Mouse (Mus musculus): Measurements from ENCODE around the gene Col5a3.

Gene Col5a3

DNA sequence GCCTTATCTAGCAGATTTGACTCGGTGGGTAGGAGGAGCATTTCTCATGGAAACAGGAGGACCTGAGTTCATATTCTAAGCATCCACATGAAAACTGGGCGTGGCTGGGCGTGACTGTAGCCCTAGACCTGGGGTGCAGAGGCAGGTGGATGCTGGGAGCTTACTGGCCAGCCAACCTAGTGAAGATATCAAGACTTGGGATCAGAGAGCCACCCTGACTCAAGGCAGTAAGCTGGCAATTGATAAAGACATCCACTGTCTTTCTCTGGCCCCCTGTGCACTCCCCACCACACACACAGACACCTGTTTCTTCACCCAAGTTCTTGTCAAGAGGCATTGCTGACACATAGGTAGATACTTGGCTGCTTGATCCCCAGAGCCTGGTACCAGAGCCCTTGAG is 66.3 kb downstream of the Col5a3 start:
- DNase-seq (ENCODE audit: low read depth), result no peak

DNA sequence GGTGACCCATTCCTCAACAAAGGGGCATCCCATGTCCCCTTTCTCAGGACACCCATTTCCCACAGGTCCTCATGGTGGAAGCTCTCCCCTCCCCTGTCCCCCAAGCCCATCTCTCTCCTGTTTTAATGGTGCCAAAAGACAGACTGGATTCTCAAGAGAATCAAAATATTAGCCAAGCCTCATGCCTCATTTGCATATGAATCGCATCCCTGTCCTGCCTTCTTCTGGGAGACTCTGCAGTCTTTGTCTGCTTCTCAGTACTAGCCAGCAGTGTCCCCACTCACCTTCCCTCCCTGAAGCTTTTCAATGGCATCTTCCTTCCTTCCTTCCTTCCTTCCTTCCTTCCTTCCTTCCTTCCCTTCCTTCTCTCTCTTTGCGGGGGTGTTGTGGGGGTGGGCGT is 67.2 kb downstream of the Col5a3 start:
- DNase-seq (ENCODE audit: low read depth), result no peak

DNA sequence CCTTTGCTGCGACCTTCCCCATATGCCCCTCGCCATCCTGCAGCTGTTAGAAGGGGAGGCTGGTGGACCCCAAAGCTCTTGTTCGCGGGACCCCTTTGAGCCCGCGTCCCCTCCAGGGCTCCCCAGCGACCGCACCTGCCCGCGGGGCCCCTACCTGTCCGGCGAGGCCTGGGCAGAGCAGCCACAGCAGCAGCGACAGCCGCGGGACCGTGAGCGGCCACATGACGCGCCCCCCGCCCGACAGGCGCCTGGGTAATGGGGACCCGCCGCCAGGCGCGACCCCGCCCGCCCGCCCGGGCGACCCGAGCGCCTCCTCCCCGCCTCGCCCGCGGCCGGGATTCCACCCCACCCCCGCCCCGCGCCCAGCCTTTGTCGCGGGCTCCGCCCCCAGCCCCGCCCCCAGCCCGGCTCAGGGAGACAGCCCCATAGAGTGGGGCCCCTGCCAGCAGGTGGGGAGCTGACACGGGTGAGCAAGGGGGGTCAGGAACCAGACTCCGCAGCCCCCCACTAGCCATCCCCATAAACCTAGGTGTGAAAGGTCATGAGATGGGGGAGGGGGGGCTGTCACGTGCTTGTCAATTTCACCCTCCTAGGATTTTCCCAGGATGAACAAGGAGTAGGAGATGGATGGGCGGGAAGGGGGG is 68.7 kb downstream of the Col5a3 start, which contains the start of gene Olfm2:
Gene Olfm2 (minus strand): TSS at position 333 of the 644 bp plus-strand sequence.
- no peak for DNase-seq (ENCODE audit: low read depth)

DNA sequence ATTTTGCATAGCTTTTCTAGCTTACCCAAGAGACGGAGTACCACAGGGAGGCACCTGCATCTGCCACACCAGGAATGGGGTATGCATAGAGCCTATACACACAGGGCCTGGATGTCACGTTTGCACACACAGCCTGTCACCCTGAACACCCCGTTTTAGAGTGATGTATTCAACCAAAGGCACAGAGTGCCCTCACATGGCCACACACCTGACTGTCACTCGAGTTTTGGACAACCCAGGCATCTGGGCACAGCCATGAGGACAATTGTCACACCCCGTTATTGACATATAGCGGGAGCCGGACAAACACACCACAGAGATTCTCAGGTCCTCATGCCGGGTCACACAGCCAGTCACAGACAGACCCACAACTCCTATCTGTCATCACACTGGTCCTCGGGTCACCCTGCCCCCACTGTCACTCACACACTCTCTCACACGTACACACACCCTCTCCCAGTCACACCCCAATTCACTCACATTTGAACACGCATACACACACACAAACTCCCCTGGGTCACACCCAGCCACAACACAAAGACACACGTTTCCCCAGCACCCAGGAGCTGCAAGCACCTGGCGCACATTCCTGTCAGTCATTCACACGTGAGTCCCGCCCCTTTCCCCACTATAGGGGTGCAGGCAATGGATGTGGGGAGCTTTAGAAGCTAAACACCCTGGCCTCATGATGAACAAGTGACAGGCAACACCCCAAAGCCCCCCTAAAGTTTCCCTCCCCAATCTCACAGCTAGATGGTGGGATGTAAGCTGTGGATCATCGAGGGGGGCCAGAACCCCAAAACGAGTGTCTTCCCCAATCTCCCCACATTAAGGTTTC is 69.5 kb downstream of the Col5a3 start:
- no peak for DNase-seq (ENCODE audit: low read depth)

DNA sequence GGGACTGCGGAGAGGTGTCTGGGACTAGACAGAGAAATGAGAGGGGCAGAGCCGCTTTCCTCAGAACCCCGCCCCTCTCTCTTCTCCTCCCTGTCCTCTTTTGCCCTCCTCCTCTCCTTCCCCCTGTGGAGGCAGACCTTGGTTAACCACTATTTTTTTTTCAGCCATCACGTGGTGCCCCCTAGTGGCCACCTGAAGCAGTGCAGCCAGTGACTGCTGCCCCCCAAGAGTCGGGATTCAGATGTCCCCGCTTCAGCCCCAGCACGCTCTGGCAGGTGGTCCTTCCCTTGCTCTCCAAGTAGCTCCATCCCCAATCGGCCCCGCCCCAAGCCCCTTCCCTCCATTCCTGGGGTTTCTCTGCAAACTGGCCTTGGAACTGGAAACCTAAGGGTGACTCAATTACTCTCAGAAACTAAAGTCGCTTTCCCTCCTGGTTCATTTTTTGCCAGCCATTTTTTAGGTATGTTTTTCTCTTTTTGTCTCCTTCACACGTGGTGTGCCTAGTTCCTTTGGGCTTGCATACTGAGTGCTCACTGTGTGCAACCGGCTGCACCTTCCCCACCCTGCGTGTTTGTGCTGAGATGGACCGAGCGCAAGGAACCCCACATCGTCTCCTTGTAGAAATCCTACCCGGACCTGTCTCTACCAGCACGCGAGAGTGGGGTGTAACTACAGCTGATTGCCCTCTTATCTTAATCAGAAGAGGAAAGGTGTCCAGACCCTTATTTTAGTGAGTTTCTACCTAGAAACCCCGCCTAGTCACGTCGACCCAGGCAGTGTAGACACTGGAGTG is 70.7 kb downstream of the Col5a3 start:
- peak; percentile 13 for DNase-seq (ENCODE audit: low read depth)

DNA sequence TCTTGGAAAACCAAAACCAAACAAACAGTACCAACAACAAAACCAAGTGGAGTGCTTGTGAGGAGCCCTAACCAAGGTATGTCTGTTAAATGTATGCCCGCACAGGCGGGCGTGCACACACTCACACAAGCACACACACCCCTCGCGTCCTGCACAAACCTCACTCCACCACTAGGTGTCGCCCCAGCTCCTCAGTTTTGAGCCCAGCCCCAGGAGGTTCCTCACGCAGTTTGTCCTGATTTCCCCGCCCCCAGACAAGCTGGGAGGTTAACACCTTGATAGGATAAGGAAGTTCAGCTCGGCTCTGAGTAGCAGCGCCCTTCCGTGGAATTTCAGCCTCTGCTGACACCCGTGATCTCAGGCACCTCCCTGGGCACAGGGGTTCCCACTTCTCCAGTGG is 74.5 kb downstream of the Col5a3 start:
- peak; percentile 91 for DNase-seq (ENCODE audit: low read depth)

DNA sequence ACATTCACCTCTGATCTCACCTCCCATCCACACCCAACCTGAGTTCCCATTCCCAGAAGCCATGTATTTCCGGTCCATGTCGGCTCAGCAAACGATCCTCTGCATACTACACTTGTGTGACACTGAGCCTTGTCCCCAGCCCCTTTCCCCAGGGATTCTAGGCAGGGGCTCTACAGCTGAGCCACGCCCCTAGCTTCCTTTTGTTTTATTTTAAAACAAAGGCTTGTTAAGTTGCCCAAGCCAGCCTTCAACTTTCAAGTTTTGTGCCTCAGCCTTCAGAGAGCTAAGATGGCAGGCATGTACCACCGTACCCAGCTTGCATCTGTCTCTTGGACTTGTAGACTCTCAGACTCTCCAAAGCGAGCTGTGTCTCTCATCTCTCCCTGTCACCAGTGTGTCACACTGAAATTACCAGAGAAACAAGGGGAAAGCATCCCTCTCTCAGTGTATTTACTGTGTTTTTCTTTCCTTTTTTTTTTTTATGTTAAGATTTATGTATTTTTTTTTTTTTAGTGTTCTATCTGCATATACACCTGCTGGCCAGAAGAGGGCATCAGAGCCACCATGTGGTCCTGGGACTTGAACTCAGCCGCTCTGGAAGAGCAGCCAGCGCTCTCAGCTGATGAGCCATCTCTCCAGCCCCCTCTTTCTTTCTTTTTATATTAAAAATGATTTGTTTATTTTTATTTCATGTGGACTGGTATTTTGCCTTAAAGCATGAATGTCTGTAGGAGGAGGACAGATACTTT is 76.4 kb downstream of the Col5a3 start:
- peak; percentile 73 for DNase-seq (ENCODE audit: low read depth)

DNA sequence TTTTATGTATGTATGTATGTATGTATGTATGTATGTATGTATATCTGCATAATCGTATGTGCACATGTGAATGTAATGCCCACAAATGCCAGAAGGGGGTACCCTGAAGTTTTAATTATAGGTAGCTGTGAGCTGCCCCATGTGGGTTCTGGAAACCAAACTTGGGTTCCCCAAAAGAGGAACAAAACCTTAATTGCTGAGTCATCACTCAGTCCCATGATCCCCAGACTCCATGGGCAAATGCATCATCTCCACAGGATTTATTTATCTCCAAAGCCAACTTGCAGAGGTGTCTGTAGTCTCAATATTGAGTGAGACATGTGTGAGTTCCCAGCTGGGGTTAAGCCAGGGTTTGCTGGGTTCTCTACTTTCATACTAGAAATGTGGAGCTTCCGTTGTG is 77.6 kb downstream of the Col5a3 start:
- DNase-seq (ENCODE audit: low read depth), result no peak

DNA sequence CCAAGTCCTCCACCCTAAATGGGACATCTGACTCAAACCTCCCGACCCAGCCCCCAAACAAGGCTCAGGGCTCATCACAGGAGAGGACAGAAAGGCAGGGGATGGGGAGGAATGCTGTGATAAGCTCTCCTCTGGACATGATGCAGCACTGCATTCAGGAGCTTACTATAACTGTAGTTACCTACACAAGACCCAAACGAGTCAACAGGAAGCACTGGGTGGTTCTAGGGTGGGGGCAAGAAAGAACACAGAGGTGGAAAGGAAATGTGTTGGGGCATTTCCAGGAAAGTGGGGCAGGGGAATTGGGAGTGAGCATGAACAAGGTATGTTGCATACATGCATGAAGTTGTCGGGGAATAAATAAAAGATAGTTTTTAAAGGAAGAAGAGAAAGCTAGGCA is 80.2 kb downstream of the Col5a3 start:
- no peak for DNase-seq (ENCODE audit: low read depth)

DNA sequence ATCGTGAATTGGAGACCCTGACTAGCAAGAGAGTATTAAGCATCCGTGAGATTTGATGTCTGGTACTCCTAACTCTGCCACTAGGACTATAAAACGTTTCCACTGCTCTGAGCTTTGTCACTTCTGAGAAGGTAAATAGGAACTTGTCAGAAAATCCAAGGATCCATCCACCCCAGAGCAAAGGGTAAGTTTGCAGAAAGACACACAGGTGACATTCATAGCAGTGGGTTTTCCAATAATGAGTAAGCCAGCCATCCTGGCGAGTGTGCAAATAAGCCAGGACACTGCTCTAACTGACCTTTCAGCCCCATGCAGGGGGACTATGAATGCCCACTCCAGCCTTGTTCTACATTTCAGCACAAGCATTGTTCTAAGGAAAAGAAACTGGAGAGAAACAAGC is 83.1 kb downstream of the Col5a3 start:
- no peak for DNase-seq (ENCODE audit: low read depth)

DNA sequence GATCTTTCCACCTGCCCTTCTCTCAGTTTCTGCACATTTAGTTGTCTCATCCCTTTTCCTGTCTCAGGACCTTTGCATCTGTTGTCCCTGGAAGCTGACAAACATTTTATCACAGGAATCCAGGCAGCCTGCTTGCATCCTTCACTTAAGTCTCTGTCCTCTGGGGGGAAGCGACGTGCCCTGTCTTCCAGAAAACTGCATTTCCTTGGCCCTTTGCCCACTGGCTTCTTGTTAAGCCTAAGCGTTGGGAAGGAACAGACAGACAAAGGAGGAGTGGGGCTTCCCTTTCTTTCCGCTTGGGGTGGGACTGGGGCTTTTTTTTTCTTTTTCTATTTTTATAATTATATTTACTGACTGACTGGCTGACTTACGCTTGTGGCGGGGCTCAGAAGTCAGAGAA is 85.4 kb downstream of the Col5a3 start:
- DNase-seq (ENCODE audit: low read depth), result peak; percentile 37

DNA sequence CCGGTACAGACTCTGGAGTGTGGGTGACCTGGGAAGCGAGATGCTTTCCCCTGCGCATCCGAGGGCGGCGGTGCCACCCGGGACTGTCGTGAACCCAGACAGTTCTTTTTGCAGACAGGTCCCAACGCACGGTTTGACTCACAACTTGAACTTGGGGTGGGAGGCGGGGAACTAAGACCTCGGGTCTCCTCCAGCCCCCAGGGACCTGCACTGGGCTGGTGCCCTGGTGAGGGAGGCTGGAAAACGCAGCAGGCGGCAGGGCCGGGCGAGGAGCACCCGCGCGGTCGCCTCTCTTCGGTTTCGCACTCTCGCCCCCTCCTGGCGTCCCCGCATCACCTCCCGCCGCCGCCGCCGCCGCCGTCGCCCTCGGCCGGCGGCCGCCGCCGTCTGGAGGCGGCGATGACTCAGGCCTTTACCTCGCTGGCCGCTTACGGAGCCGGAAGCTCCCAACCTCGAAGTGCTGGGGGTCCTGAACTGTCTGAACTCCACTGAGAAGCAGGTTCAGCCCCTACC is 87.2 kb downstream of the Col5a3 start:
- DNase-seq (ENCODE audit: low read depth), result no peak

DNA sequence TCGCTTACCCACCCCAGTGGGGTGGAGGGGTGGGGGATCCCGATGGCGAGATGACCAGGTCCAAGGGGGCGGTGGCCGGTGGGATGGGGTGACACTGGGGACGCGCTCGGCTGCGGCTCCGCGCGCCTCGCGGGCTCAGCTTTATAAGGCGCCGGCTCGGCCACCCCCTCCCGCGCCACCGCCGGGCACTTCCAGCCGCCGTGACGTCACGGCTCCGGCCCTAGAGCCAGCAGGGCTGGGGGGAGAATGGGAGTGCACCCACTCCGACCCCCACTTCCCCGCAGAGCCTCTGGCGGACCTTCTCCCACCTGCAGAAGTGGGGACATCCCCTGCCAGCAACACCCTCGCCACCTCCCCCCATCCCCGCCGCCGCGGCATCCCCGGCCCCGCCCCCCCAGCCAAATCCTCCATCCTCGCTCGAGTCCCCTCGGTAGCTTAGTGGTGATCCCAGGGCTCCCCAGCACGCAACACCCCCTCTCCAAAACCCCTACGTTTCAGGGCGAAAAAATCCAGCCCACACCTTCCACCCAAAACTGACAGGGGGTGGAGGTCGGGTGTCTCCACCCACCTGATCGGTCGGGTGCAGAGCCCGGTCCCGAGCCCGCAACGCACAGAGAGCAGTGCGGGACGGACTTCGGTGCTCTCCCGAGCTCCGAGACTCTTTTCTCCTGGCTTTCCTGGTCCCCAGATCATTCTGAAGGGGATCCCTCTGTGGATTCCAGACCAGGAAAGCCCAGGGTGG is 87.8 kb downstream of the Col5a3 start:
- DNase-seq (ENCODE audit: low read depth), result no peak

DNA sequence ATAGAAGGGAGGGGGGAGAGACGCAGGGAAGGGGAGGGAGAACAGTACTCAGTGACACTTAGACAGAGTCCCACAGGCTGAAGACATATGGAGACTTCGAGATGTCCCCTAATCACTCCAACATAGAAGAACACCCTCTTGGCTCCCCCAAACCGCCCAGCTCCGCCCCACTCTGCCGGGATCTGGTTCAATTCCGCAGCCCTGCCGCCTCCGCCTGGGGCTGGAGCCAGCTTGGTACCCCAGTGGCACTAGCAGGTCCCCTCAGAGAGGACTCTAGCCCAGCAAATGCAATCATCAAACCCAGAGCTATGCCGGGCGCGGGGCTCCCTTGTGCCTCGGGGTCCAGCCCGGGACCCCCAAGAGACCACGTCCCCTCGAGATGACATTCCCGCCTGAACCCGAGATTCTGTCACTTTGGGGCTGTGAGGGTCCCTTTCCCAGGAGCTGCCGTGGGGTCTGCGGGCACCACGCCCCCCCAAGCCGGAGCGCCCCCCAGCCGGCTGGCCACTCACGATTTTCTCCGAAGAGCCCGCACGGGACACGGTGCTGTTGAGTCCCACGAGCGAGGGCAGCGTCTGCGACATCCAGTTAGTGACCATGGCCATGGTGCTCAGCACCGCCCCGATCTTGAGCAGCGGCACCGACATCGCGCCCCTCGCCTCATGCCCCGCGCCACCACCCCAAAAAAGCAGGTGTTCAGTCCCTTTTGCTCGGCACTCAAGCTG is 88.6 kb downstream of the Col5a3 start:
- DNase-seq (ENCODE audit: low read depth), result no peak

DNA sequence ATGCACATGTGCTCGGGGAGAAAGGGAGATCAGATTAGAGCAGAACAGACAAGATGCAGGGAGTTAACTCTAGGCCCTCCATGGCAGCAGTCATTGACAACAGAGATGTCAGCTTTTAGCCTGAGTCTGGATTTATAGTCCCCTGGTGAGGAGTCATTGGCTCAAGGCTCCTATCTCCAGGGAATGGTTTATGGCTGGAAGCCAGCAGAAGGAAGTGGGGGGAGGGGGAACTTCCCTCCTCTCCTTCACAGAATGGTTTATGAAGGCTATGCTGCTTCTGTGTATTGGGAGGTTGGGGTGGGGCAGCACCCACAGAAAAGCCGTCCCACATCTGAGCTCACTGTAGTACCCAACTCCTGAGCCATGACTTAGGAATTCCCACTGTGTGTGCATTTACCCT is 93.3 kb downstream of the Col5a3 start:
- DNase-seq (ENCODE audit: low read depth), result peak; percentile 35
